Mouse (Mus musculus) cerebellum, adult 18-20 months (tissue): ENCODE results near the gene 4930555G01Rik.
"Not testable (repeated sequence)": the region's sequence is repeated elsewhere in the genome, so short reads cannot be mapped to it uniquely, and the experiment has no call there.

Experiments used
- DNase-seq, 2 experiments: peaks; one replicate each; pipeline ENCODE4 v3.0.0; 2021

Gene 4930555G01Rik

GRCm38 (mm10) chr14:5050329-5050728 lies at the start of gene 4930555G01Rik:
Gene 4930555G01Rik (plus strand): TSS chr14:5050629.
- not testable (repeated sequence) for DNase-seq

GRCm38 (mm10) chr14:5015591-5015990 lies 34.8 kb upstream of the 4930555G01Rik start, which contains the start of gene Gm3298:
Gene Gm3298 (plus strand): TSS chr14:5015891.
- not testable (repeated sequence) for DNase-seq

- DNase-seq, result peak in 1 of 2 experiments; percentile 1
Observed at GRCm38 (mm10) chr14:5070611-5071490, 20.4 kb downstream of the 4930555G01Rik start, which contains the start of gene Gm8281. Gene Gm8281 (plus strand): TSS chr14:5071040.
